Comparison of ENCODE assay signal across 8 mouse cellular contexts in the genomic region with DNA sequence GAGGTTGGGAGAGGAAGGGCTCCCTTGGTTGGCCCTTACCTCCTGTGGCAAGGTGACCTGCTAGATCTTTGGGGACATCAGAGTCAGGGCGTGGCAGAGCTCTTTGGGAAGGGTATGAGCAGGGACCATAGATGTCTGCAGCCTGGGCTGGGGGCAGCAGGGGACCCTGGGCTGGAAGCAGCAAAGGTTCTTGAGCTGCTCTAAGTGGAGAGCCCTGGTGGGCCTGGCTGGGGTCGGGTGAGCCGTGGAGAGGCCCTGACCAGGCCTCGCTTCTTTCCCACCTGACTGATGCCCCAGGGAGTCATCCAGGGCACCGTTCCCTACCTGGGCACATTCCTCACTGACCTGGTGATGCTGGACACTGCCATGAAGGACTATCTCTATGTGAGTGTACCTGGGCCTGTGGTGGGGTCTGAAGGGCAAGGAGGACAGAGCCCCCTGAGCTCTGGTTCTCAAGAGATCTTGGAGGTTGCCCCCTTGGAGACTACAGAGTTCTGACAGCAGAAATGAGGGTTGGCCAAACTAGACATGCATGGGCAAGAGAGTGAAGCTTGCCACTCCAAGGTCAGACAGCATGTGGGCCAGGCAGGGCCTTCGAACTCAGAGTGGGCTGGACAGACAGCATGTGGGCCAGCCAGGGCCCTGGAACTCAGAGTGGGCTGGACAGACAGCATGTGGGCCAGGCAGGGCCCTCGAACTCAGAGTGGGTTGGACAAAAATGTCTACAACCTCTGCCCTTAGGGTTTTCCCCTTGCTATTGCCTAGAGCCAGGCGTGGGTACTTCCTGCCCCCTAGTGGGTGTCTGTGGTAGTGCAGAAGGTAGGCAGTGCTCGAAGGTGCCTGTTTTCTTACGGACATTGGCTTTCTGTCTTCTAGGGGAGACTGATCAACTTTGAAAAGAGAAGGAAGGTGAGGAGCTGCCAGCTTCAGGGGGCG. TPM values are rescaled to one million over a fixed set of nuclear protein-coding genes. Genes with fewer than 3 reads are reported as not detected.
DNase-seq lines count a peak whose midpoint lies in the region; TF ChIP-seq lines count a peak whose summit lies in the region.

No protein-coding gene starts in this region.

- intact Hi-C loops in heart, postnatal 10 days (cut with DNase I), result loop anchor here (1.0 kb wide), 2 partner anchors 30 to 33 kb away; no protein-coding TSS in a partner anchor

- TF ChIP-seq CTCF in E14TG2a.4 (conservative IDR thresholded peaks at IDR 0.05; ENCODE audit: low read length), result peak; percentile 98

- no peaks in the 10 kb centered on the region for H3K27me3 ChIP-seq in E14TG2a.4 (ENCODE audit: insufficient read depth, low read length)

- no peaks in the 10 kb centered on the region for H3K9me3 ChIP-seq in E14TG2a.4 (ENCODE audit: low read length)

- H3K4me1 ChIP-seq in E14TG2a.4 (replicated peaks; ENCODE audit: low read depth, low read length), result peaks cover 38% of the 10 kb centered on the region

- H3K36me3 ChIP-seq in E14TG2a.4 (ENCODE audit: insufficient read depth, low read length), result peaks cover 96% of the 10 kb centered on the region

- DNase-seq in brain, adult 2 months (ENCODE audit: low read depth, low spot score), result peak; percentile 89
- DNase-seq in fibroblast of lung, adult 2 months (ENCODE audit: low read depth), result peak; percentile 63
- DNase-seq in heart, postnatal 10 days, result peak; percentile 88 to 94
- peak; percentile 89 to 93 for DNase-seq in kidney, postnatal 36 days
- peak; percentile 93 for DNase-seq in lung, postnatal 14 days
- DNase-seq in retina, adult 2 months (ENCODE audit: low read depth, low spot score), result peak; percentile 55
- DNase-seq in thymus, postnatal 25 days, result peak; percentile 86

- H3K4me3 ChIP-seq in E14TG2a.4 (replicated peaks; ENCODE audit: low read length), result no peak overlapping the region

RNA-seq across cellular contexts. Expression of a gene that starts 15.7 kb away (rescaled TPM):
- not detected for total RNA-seq in heart, postnatal 10 days (2021)

RNA-seq across cellular contexts. Expression of a gene that starts 34.6 kb away (rescaled TPM):
- 10 to 100 TPM; 20.6 to 26.6 TPM for total RNA-seq in heart, postnatal 10 days (2021)

RNA-seq across cellular contexts. Expression of a gene that starts 36.0 kb away (rescaled TPM):
- 10 to 100 TPM; 14.1 to 15.4 TPM for total RNA-seq in heart, postnatal 10 days (2021)

RNA-seq across cellular contexts. Expression of a gene that starts 41.6 kb away (rescaled TPM):
- total RNA-seq in heart, postnatal 10 days (2021), result 1 to 10 TPM; 1.7 to 2.8 TPM

RNA-seq across cellular contexts. Expression of a gene that starts 50.8 kb away (rescaled TPM):
- 1 to 10 TPM; 2.5 to 2.8 TPM for total RNA-seq in heart, postnatal 10 days (2021)
